Mouse (Mus musculus) lung, adult 2 months (tissue): ENCODE measurements around the gene Terf2ip.

Source experiments
- CTCF ChIP-seq: fragments of 200-500 bp; IDR thresholded peaks from 2 replicates; pipeline ENCODE4 v1.5.1; 2011; ENCODE audit warnings: mild to moderate bottlenecking, low read length, control low read depth; ENCODE audit not compliant: insufficient read depth
- POLR2A ChIP-seq: fragments of 200-500 bp; IDR thresholded peaks from 2 replicates; pipeline ENCODE4 v1.6.1; 2011; ENCODE audit warnings: low read depth, mild to moderate bottlenecking, control low read depth, low read length, borderline replicate concordance; ENCODE audit errors: extremely low read depth

DNA sequence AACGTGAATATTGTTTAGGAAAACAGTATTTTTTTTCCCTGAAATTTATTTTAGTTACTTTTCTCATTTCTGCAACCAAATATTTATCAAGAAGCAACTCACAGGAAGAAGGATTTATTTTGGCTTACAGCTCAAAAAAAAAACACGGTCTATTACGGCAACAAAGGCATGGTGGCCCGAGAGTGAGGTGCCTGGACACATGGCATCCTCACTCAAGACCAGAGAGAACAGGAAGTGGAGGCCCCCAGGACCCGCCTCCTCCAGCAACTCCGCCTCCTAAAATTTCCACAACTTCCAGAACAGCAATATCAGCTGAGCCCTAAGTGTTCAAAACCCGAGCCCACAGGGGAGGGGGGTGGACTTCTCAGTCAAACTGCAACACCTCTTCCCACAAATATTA is 18.3 kb downstream of the Terf2ip start:
- TF ChIP-seq CTCF: no peak
- no peak for TF ChIP-seq POLR2A
